Mouse (Mus musculus) kidney, adult 8-10 months (tissue): ENCODE measurements around the gene Cacna1c.

ENCODE experiments used
- DNase-seq, 2 experiments: peaks; one replicate each; pipeline ENCODE4 v3.0.0; 2022

The Cacna1c gene

DNA sequence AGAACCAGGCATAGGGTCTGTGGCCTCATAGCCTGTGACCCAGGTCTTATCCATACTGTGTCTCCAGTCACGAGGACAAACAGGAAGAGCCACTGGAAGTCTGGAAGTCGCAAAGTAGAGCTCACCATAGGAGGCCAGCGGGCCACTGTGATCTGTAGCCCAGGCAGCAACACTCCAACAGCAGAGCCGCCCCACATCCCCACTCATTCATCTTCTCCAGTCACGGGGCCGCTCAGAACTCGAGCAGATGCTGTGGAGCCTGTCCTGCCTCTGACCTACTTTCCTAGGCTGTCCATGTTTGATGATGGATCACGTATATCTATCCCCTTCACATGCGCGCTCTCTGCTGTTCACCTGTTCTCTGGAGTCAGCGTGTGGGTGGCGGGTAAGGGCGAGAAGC lies 246.0 kb downstream of the Cacna1c start:
- no peak for DNase-seq

GRCm38 (mm10) chr6:118947286-118947685 lies 248.9 kb downstream of the Cacna1c start:
- DNase-seq = no peak

DNA sequence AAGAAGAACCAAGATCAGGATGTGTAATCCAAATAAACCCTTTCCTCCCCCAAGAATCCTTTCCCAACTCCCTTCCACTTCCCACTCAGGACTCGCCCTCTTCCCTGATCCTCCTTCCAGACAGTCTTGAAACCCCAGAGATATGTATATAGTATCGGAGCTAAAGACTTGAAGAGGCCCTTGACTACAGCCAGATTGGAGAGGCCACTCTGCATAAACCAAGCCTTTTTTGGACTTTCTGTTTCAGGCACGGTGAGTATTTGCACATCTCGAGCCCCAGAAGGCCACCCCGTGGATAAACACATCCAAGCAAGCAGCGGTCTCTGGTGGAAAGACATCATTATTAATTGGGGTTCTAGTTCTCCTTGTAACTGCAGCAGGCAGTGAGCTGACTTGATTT lies 249.6 kb downstream of the Cacna1c start:
- no peak for DNase-seq

- no peak for DNase-seq
These were observed 252.1 kb downstream of the Cacna1c start for GRCm38 (mm10) chr6:118944093-118944492.

DNA sequence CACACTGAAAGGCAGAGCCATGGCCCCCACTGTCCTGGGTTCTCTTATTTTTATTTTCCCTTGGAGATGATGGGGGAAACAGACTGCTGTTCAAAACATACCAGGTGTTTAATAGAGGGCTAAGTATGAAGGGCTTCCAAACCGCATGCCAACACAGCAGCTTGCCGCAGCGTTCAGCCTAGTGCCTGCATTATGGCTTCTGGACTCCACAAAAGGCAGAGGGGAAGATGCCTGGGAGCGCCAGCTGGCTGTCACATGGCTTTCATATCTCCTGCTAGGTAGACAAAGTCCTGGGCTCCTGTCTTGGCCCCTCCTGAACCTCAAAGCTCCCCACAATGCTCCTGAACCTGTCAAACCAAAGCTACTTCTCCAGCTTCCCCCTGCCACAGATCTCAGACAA lies 254.4 kb downstream of the Cacna1c start:
- DNase-seq = no peak

- DNase-seq = no peak
These were observed 255.2 kb downstream of the Cacna1c start for GRCm38 (mm10) chr6:118941036-118941435.

- DNase-seq = no peak
These were observed 256.6 kb downstream of the Cacna1c start for GRCm38 (mm10) chr6:118939626-118940025.

DNA sequence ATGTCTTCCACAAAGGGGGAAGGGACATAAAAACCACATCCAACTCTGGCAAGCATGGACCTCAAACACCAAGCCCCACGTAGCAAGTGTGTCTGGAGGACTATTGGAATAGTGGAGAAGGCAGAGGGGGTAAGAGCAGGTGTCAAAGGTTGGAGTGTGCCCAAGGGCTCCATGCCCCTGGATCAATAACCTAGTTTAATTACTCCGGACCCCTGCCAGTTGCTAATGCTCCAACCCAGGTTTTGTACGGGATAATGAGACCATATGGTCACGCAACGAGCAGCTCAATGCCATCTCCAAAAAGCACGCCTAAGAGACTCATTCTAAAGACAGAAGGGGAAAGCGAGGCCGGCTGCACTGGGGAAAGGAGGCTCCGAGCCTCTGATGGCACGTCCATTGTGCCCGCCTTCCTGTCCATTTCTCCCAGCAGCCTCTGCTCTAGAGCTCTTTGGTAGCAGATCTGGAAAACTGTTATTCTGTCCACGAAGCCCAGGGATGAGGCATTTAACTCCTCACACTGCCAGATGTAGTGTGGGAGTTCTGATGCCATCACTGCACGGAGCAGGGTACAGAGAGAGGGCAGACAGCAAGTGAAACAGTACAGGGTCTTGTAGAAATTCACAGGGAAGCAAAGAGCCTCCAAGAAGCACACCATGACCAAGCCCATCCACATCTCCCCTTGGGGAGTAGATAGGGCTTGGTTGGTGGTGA lies 257.7 kb downstream of the Cacna1c start:
- DNase-seq = no peak

- no peak for DNase-seq
These were observed 258.7 kb downstream of the Cacna1c start for GRCm38 (mm10) chr6:118937536-118937935.

DNA sequence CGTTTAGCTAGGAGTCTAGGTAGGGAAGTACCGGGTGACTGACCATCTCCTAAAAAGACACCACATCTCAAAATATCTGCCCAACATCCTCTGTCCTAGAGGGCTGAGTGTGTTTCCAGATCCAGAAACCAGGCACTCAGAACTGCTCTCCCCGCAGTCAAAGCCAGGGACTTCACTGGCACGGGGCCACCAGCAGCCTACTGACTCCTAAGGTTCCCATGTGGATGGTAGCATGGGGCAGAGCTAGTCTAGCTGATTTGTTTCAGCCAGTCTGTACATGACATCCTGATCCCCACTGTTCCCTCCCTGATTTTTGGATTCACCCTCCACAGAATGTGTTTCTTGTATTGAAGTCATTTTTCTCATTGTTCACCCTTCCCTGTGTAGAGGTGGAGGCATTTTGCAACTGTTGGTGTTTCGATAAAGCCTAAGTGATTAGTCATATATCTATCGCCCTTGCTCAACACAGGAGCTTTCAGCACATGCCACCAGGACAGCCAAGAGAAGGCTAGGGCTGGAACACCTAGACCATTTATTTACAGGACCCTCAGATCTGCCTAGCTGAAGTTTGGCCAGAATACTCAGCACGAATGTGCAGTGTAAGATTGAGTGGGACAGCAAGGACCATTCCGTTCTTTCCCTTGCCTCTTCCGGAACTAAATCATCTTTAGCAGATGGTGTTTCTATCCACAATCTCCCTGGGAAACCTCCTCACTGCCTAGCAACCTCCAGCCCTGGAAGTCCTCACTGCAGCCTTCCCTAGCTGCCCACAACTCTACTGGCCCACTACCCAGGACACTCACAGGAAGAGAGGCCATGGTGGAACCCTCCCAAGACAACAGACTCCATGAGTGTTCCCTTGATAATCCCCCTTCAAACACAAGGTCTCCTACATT lies 260.4 kb downstream of the Cacna1c start:
- no peak for DNase-seq

GRCm38 (mm10) chr6:118934243-118934902 lies 261.8 kb downstream of the Cacna1c start:
- DNase-seq = no peak

GRCm38 (mm10) chr6:118933017-118933594 lies 263.1 kb downstream of the Cacna1c start:
- no peak for DNase-seq

- no peak for DNase-seq
These were observed 264.1 kb downstream of the Cacna1c start for GRCm38 (mm10) chr6:118932002-118932700.

DNA sequence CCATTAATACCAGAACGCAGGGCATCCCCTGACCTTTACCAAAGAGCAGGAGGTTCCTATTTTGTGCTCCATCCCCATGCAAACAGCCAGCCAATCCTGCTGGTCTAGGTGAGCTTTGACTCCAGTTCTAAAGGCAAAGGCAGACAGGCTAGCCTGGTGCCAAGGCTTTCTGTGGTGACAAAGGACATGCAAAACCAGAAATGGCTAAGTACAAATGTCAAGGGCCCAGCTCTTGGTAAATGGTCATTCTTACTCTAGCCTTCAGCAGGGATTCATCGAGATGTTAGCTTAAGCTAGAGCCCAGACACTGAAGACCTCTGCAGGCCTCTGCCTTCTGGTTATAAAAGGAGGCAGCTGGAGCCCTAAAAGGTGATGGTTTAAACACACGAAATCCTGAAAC lies 269.5 kb downstream of the Cacna1c start:
- no peak for DNase-seq

- DNase-seq = no peak
These were observed 271.8 kb downstream of the Cacna1c start for GRCm38 (mm10) chr6:118924426-118924825.

DNA sequence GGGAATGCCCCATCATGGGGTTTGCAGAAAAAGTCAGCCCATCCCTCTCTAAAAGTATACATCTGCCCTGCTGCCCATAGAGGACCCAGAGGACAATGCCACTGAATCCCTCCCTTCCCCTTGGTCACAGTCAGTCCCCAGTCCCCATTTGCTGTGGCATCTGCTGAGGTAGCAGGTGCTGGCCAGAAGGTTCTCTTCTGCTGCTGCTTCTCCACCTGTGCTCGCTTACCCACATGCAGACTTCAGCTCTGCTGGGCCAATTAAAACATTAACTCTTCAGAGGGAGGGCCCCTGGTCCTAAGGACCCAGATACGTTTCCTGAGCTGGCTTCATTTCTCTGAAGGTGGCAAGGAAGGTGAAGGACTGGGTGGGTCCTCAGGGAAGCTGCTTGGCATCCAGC lies 272.3 kb downstream of the Cacna1c start:
- DNase-seq = no peak

GRCm38 (mm10) chr6:118923212-118923577 lies 273.0 kb downstream of the Cacna1c start:
- DNase-seq = no peak

DNA sequence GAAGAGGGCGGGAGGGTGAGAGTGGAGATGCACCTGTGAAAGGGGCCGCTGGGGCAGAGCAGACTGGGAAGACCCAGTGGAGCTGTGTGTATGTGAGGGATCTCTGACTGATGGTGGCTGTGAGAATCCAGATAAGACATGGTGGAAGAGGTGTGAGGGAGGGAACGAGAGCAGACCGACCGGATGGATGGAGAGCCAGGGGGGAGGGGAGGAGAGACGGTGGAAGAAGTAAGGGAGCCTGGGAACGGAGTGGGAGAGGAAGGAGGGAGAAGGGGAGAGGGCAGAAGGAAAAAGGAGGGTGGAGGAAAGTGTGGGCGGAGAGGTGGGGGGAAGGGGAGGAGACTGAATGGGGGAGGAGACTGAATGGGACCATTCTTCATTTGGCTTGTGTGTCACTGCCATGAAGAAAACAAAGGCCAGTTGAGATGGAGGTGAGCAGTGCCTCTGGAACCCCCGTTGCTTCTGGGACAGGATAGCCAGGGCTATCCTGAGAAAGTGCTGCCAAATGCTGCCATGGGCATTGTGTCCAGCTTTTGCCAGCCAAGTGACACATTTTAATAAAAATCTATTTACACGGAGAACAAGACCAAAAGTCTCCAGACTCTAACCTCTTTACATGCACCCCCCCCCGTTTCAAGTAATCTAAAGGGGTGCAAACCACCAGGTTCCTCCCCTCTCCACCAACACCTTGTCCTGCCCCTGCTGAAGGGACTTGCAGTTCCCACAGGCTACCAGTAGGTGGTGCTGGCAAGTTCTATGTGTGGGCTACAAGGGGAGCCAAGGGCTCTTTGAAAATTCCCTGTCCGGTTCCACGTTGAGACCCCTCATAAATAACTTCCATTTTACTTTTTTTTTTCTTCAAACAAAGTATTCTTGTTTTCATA lies 273.6 kb downstream of the Cacna1c start:
- peak; percentile 41 to 73 for DNase-seq

DNA sequence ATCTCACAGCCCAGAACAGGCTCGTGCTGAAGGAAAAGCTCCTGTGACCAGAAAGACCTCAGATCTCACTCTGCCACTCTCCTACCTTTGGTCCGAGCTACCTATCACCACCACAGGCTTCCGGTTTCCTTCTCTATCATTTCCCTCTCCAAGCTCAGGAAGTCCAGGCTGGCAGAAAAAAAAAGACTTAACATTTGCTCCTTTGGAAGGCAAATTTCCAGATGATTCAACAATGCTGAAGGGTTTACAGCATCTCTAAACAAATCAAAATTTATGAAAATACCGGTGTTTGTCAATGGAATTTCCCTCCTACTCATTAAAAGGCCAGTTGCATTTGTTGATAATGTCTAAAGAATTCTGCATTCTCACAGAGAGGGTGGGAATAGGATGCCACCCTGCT lies 288.0 kb downstream of the Cacna1c start:
- DNase-seq = no peak

DNA sequence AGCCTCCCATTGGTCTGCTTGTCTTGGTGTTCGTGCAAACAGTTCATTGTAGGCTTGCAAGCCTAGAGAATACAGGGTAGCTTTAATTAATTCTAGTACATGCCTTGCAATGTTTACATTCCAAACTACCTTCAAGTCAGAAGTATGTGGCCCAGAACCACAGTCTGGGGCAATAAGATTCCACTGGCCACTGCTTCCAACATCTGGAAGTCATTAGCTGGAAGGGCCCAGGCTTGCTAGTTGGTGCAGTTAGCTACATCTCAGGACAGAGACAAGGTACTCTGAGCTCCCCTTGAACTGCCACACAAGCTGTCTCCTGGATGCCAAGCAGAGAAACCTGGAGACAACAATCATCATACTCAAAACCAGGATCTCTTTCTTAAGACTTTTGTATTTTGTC lies 288.5 kb downstream of the Cacna1c start:
- DNase-seq = no peak

DNA sequence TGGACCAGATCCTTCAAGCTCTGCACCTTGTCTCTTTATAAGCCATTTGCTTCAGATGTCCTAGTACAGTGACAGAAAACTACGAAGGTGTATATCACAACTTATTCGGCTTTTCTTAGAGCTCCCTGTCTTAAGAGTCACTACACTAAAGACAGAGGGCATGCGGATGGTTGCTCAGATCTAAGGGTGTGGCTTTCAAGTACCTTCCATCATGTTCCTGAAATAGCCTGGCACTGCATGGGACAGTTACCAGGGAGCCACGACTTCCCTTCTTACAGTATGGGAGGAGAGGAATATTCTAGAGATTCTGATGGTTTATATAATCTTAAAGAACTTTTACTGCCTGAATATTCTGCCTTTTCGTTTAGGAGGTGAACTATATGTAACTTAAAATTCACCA lies 289.3 kb downstream of the Cacna1c start:
- no peak for DNase-seq

DNA sequence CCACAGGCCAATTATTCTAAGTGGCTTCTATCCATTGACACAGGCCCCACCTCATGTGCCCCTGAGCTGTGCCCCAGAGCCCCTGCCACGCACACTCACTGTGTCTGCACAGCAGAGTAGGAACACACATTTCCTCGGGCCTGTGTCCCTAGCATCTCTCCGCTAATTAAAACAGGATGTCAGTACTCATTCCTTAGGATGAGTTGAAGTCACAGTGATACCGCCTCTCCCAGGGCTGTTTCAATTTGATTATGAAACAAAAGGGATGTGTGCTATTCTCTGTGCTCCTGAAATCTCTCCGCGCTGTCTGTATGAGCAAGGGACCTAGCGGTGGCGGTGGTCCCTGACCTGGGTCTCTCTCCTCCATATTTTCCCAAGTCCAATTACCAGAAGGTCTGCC lies 296.5 kb downstream of the Cacna1c start:
- no peak for DNase-seq
